Mouse (Mus musculus) heart, embryonic 16.5 days (tissue): Measurements from ENCODE around the gene Fbxl14. TPM values are rescaled to one million over a fixed set of nuclear protein-coding genes. Genes with fewer than 3 reads are reported as not detected.

ENCODE experiments used
- ATAC-seq: fragments of 200-750 bp; cut with Nextera tagmentation; replicated peaks from 2 replicates; pipeline ENCODE4 v1.8.0; 2017; ENCODE audit warnings: moderate number of reproducible peaks; ENCODE audit not compliant: insufficient read depth, low FRiP score; ENCODE audit errors: extremely low read depth
- H3K27ac ChIP-seq: fragments of 300-500 bp; sonication (generic); 2 replicates; pipeline ENCODE4 v1.5.1; 2014; ENCODE audit warnings: mild to moderate bottlenecking, low read length, control low read depth, moderate library complexity
- H3K27me3 ChIP-seq: fragments of 300-500 bp; sonication (generic); 2 replicates; pipeline ENCODE4 v1.6.1; 2014; ENCODE audit warnings: low read length, mixed read lengths; ENCODE audit not compliant: control insufficient read depth, insufficient read depth
- H3K36me3 ChIP-seq: fragments of 300-500 bp; sonication (generic); 2 replicates; pipeline ENCODE4 v1.6.1; 2014; ENCODE audit not compliant: control insufficient read depth, insufficient read depth
- H3K4me1 ChIP-seq: fragments of 300-500 bp; sonication (generic); 2 replicates; pipeline ENCODE4 v1.6.1; 2014; ENCODE audit warnings: low read length, mixed read lengths; ENCODE audit not compliant: control insufficient read depth, insufficient read depth
- H3K4me2 ChIP-seq: fragments of 300-500 bp; sonication (generic); 2 replicates; pipeline ENCODE4 v1.6.1; 2014; ENCODE audit warnings: low read depth, mild to moderate bottlenecking, control low read depth, low read length
- H3K4me3 ChIP-seq: fragments of 300-500 bp; sonication (generic); 2 replicates; pipeline ENCODE4 v1.5.1; 2014; ENCODE audit warnings: mild to moderate bottlenecking, control low read depth, low read length
- H3K9ac ChIP-seq: fragments of 300-500 bp; sonication (generic); 2 replicates; pipeline ENCODE4 v1.6.1; 2014; ENCODE audit warnings: low read length, control low read depth
- H3K9me3 ChIP-seq: fragments of 300-500 bp; sonication (generic); replicated peaks from 2 replicates; pipeline ENCODE4 v1.6.1; 2016; ENCODE audit warnings: low read length; ENCODE audit not compliant: control insufficient read depth
- WGBS: fragments of 180-500 bp; shearing (Covaris S2); extraction: QIAGEN DNeasy Blood & Tissue Kit; methylation state at CpG from one replicate; pipeline ENCODE4 v1.1.7; 2014; 5-methylcytosine and 5-hydroxymethylcytosine counted together
- polyA plus RNA-seq: library from polyadenylated mRNA; unstranded; fragments of >200 nt; fragmentation: Nextera tagmentation; extraction: Ambion mirVana; gene quantifications from 2 replicates; pipeline ENCODE4 v1.2.1, GENCODE M21; 2015

Gene Fbxl14
- polyA plus RNA-seq, 1 experiment from 2014 or later: 4.3 TPM

GRCm38 (mm10) chr6:119521482-119521900, 42.0 kb downstream of the Fbxl14 start:
- Histone ChIP-seq H3K4me2 (no peak overlapping the region), H3K9ac (no peak overlapping the region), H3K4me3 (no peak overlapping the region), H3K9me3 (no peaks in the 10 kb centered on the region; the same call in 1 of the 2 replicates), H3K36me3 (no peaks in the 10 kb centered on the region), H3K27ac (no peak overlapping the region), H3K27me3 (no peaks in the 10 kb centered on the region), H3K4me1 (peaks cover 23% of the 10 kb centered on the region)
- WGBS: 68% methylated on average over 3 of the region's 3 CpGs
- no peak for ATAC-seq

DNA sequence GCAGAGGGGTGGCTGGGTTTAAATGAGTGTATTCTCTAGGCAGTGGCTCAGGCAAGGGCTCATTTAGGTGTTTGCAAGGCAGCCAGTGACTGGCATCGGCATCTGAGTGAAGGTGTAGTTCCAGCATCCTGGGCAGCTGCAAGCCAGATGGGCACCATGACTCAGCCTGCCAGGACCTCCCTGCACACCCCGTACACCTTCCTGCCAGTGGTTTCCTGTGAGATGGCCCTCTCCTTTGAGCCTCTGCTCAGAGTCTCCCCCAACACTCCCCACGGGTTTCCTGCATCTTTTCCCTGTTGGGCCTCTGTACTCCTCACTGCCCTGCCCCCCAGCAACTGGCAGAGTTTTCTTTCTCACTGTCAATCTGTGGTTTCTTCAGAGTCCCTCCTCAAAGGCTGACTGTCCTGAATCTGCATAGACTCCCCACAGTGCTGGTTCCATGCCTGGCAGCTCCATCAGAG, 42.5 kb downstream of the Fbxl14 start:
- Histone ChIP-seq H3K9me3 (no peaks in the 10 kb centered on the region), H3K4me1 (peaks cover 26% of the 10 kb centered on the region)

GRCm38 (mm10) chr6:119526498-119526897, 47.0 kb downstream of the Fbxl14 start:
- Histone ChIP-seq H3K4me2 (no peak overlapping the region), H3K4me3 (no peak overlapping the region), H3K36me3 (no peaks in the 10 kb centered on the region), H3K27me3 (no peaks in the 10 kb centered on the region), H3K9ac (no peak overlapping the region), H3K4me1 (peaks cover 15% of the 10 kb centered on the region), H3K9me3 (no peaks in the 10 kb centered on the region), H3K27ac (no peak overlapping the region)
- no peak for ATAC-seq
- 60% methylated on average over 5 of the region's 5 CpGs for WGBS

More for the DNA sequence above, 42.5 kb downstream of the Fbxl14 start:
- no peaks in the 10 kb centered on the region for H3K36me3 ChIP-seq
- no peak overlapping the region for H3K27ac ChIP-seq
- H3K4me2 ChIP-seq: no peak overlapping the region
- H3K27me3 ChIP-seq: no peaks in the 10 kb centered on the region
- ATAC-seq: no peak; the same call in 1 of the 2 replicates
- no peak overlapping the region for H3K4me3 ChIP-seq
- H3K9ac ChIP-seq: no peak overlapping the region
- 36% methylated on average over 3 of the region's 3 CpGs for WGBS

GRCm38 (mm10) chr6:119529659-119530058, 50.2 kb downstream of the Fbxl14 start:
- 82% methylated on average over 3 of the region's 3 CpGs for WGBS

More at GRCm38 (mm10) chr6:119529659-119530058, 50.2 kb downstream of the Fbxl14 start:
- H3K27me3 ChIP-seq: no peaks in the 10 kb centered on the region
- no peak for ATAC-seq
- H3K27ac ChIP-seq: no peak overlapping the region
- no peaks in the 10 kb centered on the region for H3K36me3 ChIP-seq
- peaks cover 8% of the 10 kb centered on the region for H3K4me1 ChIP-seq
- no peak overlapping the region for H3K4me3 ChIP-seq
- no peak overlapping the region for H3K4me2 ChIP-seq
- H3K9ac ChIP-seq: no peak overlapping the region
- no peaks in the 10 kb centered on the region for H3K9me3 ChIP-seq

Other genes with a start within 250 kb of the Fbxl14 start
- gene Cacna2d4, start 243.1 kb upstream of the Fbxl14 start, polyA plus RNA-seq: 0.36 and 0.45 TPM in 2 replicates
- 0.15 and 0.32 TPM in 2 replicates for gene Lrtm2, start 148.9 kb upstream of the Fbxl14 start, polyA plus RNA-seq
- gene Adipor2, start 62.0 kb upstream of the Fbxl14 start, polyA plus RNA-seq: 29.8 and 37.5 TPM in 2 replicates
- gene Wnt5b, start 64.7 kb downstream of the Fbxl14 start, polyA plus RNA-seq: 5.1 and 5.6 TPM in 2 replicates